Mouse (Mus musculus): ENCODE results near the gene Celsr2.
A peak's percentile ranks its signal among the peaks of the same experiment; 100 is the strongest.

Celsr2 gene

DNA sequence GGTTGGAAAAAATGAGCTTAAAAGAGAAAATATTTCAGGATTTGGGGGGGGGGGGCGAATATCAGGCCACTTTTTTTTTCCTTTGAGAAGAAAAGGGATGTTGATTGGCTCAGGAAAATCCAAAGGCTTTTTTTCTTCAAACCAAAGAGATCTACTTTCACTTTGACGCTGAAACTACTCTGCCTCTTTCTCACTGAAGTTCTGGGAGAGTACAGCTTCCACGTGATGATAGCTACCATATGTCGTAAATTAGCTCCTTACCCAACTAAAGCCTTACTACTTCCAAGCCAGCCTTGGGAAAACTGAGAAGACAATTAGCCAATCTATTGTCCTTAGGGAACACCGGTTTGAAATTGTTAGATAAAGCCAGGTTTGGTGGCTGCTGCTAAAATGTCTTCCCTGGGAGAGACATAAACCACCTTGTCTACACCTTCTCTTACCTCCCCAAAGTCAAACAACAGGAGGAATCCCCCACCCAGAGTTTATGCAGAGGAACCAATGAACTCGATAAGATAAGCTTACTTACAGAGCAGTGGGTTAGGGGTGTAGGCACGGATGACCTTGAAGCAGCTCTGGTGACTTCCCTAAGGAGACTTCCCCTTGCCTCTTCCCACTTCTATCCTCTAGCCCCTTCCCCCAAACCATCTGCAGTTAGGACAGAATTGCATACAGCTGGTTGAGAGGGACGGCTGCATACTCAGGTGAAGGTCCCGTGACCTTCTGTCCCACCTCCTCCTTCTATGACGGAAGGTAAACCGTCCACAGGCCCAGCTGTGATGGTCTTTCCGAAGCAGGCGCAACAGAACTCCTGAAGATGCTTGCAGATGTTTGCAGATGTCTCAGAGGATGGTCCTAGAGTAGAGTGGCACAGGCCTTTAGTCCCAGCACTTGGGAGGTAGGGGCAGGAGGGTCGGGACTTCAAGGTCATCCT is 33.1 kb downstream of the Celsr2 start:
- DNase-seq (ENCODE audit: low read depth, low spot score): no peak

GRCm38 (mm10) chr3:108380695-108381094 is 34.7 kb downstream of the Celsr2 start:
- no peak for DNase-seq (ENCODE audit: low read depth, low spot score)

- no peak for DNase-seq (ENCODE audit: low read depth, low spot score)
These were observed 36.3 kb downstream of the Celsr2 start for GRCm38 (mm10) chr3:108378875-108379663.

GRCm38 (mm10) chr3:108372691-108373090 is 42.7 kb downstream of the Celsr2 start:
- no peak for DNase-seq (ENCODE audit: low read depth, low spot score)

GRCm38 (mm10) chr3:108372274-108372673 is 43.1 kb downstream of the Celsr2 start:
- no peak for DNase-seq (ENCODE audit: low read depth, low spot score)

- DNase-seq (ENCODE audit: low read depth, low spot score): no peak
These were observed 46.6 kb downstream of the Celsr2 start for GRCm38 (mm10) chr3:108368721-108369120.

DNA sequence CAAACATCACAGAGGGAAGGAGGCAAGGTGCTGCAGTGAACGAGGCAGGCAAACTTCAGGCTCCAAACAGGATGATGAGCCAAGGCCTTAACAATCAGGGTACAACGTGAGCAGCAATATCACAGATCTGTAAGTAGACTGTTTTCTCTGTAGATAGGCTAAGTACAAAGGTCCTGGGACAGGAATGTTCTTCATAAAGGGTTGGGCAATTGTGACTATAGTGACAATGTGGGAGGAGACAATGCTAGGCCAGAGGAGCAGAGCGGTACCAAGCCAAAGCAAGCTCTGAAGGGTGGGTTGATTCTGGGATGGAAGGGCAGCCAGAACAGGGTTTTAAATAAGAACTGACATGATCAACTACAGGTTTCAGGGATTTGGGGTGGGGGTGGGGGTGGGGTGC is 47.5 kb downstream of the Celsr2 start:
- no peak for DNase-seq (ENCODE audit: low read depth, low spot score)

GRCm38 (mm10) chr3:108367173-108367572 is 48.2 kb downstream of the Celsr2 start:
- DNase-seq (ENCODE audit: low read depth, low spot score): no peak

DNA sequence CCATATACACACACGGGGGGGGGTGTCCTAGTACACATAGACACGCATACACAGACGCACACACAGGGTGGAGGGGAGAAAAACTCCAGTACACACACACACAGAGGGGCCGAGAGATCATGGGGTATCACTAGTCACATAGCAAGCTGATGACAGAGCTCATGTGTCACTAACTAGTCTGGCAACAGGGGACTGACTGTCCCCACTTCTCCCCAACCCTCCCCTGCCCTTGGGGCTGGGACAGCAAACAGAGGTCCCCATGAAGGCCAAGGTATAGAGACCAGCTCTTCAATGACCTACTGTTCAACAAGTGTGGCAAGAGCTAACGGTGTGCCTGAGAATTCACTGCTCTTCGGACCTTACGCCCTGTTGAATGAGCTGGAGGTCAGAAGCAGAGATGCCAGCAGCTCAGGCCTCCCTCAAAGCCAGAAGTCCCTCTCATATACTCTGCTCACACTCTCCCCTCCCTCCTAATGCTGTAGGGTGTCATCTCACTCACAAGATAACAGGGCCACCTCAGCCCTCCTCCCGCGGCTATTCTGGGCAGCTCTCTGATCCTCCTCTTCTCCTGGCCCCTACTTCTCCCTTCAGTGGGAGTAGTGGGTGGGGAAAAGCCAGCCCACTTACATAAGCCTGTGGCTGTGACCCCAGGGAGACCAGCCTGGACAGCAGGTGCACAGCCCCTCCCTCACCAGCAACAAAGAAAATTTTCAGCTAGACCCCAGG is 50.9 kb downstream of the Celsr2 start, which contains the start of gene Mybphl:
TSS of gene Mybphl (plus strand) at position 642 of the 726 bp plus-strand sequence.
- no peak for DNase-seq (ENCODE audit: low read depth, low spot score)

DNA sequence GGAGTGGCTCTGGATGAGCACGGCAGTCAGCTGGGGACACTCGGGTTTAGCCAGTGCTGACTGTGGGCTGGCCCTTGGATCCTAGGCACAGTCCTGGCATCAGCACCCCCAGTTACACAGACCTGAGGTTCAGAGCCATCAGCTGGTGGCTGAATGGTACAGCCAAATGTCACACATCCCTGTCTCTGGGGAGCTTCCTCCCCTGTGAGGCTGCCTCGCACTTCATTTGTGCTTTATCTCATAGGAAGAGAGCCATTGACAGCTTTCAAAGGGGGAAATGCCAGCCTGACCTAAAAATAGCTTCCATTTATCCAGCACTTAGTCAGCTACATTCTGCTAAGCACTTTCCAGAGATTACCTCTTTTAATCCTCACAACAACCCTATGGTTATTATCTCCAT is 51.7 kb downstream of the Celsr2 start:
- DNase-seq (ENCODE audit: low read depth, low spot score): no peak

GRCm38 (mm10) chr3:108360894-108361293 is 54.5 kb downstream of the Celsr2 start:
- peak; percentile 66 for DNase-seq (ENCODE audit: low read depth, low spot score)

DNA sequence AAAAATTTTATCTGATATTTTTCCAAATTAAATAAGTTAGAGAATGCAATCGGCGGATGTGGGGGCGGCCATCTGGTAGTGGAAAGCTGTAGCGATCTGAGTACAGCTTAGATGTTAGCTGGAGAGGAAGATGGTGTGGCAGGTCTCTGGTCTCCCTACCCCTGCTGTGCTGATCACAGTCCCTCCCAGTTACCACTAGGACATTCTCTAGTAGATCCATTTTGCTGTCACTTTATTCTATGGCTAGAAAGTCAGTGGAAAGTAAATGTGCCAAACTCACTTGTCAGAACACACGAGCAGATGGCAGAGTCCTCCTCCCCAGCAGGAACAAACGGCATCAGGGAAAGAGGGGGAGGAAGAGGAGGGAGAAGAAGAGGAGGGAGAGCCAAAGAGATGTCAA is 56.9 kb downstream of the Celsr2 start:
- DNase-seq (ENCODE audit: low read depth, low spot score): no peak

DNA sequence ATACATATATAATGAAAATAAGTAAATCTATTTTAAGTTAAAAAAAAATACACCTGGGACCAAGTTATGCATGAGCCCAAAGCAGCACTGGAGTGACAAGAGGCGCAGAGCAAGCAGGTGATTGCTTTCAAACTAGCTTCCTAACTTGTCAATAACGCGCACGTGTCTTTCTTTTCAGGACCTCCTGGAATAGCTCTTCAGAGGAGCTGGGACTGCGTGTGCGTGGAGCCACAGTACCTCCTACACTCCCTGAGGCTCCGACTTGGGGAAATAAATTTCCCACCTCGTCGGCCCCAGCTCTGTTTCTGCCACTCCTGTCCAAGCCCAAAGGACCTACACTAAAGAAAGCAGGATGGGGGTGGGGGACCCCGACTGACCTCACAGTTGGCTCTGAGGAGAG is 58.3 kb downstream of the Celsr2 start:
- DNase-seq (ENCODE audit: low read depth, low spot score): no peak

DNA sequence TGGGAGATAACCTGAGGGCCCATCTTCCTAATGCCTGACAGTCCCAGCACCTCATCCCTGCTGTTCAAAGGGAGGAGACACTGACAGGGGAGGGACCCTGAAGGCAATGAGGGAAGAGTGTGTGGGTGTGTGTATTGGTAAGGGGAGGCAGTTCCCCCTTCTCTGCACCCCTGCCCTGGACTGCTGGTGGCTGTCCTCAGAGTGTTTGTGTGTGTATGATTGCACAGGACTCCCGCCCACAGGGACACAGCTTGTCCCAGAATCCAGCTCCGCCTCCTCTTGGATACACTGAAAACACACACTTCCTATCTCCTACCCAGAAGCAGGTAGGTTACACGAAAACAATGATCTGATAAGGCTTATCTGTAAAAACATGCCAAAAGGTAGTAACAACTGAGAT is 60.1 kb downstream of the Celsr2 start:
- DNase-seq (ENCODE audit: low read depth, low spot score): no peak

- no peak for DNase-seq (ENCODE audit: low read depth, low spot score)
These were observed 67.0 kb downstream of the Celsr2 start for GRCm38 (mm10) chr3:108348376-108348775.

DNA sequence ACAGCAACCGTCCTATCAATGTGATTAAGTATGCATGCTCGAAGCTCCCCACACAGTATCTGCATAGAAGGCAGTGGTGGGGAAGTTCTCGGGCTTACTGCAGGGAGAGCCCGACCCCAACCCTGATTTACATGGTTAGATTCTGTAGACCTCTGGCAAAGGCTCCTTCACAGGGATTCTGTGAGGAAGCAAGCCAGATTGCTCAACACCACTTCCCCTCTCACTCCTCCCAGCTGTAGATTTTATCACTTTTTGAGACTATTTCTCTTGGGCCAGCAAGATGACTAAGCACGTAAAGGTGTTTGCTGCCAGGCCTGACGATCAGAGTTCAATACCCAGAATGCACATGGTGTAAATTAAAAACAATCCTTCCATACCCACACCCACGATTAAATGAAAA is 69.5 kb downstream of the Celsr2 start:
- DNase-seq (ENCODE audit: low read depth, low spot score): no peak

- no peak for DNase-seq (ENCODE audit: low read depth, low spot score)
These were observed 73.2 kb downstream of the Celsr2 start for GRCm38 (mm10) chr3:108342185-108342584.

GRCm38 (mm10) chr3:108341040-108341439 is 74.3 kb downstream of the Celsr2 start:
- no peak for DNase-seq (ENCODE audit: low read depth, low spot score)

Measured in mesoderm, embryonic 11.5 days (tissue).